Mouse (Mus musculus): Measurements from ENCODE around the gene Def8. TPM values are rescaled to one million over a fixed set of nuclear protein-coding genes. Genes with fewer than 3 reads are reported as not detected.
"Not testable (repeated sequence)": the region's sequence is repeated elsewhere in the genome, so short reads cannot be mapped to it uniquely, and the experiment has no call there.

The Def8 gene
- polyA plus RNA-seq, 1 experiment from 2014 or later, result 20.6 TPM

- Histone ChIP-seq H3K27ac (replicated peaks) (no peak overlapping the region), H3K9me3 (ENCODE audit: control insufficient read depth, low read length) (no peaks in the 10 kb centered on the region), H3K4me1 (replicated peaks; ENCODE audit: control insufficient read depth, insufficient read depth) (no peaks in the 10 kb centered on the region), H3K9ac (ENCODE audit: low read length) (no peak overlapping the region), H3K27me3 (ENCODE audit: control insufficient read depth, insufficient read depth, low read length) (peaks cover 18% of the 10 kb centered on the region), H3K4me3 (ENCODE audit: low read depth, low read length) (no peak overlapping the region), H3K36me3 (ENCODE audit: control insufficient read depth, insufficient read depth, low read length) (no peaks in the 10 kb centered on the region), H3K4me2 (replicated peaks; ENCODE audit: low read depth) (no peak overlapping the region)
- 0 out of 2 replicates have a peak, but pooled peaks have one; percentile 27 for ATAC-seq (ENCODE audit: low FRiP score, low TSS enrichment)
- TF ChIP-seq CTCF (IDR thresholded peaks at IDR 0.05; ENCODE audit: low read depth), result no peak
- no peak for TF ChIP-seq EP300 (optimal IDR thresholded peaks at IDR 0.05)
- 62% methylated on average over 8 of the region's 8 CpGs for WGBS
- DNase-seq (ENCODE audit: low spot score), result peak; percentile 58
Observed at GRCm38 (mm10) chr8:123410049-123410587, 13.2 kb upstream of the Def8 start.

- Histone ChIP-seq H3K9ac (ENCODE audit: low read length) (no peak overlapping the region), H3K27me3 (ENCODE audit: control insufficient read depth, insufficient read depth, low read length) (peaks cover 18% of the 10 kb centered on the region), H3K4me1 (replicated peaks; ENCODE audit: control insufficient read depth, insufficient read depth) (no peaks in the 10 kb centered on the region), H3K4me3 (ENCODE audit: low read depth, low read length) (peak overlapping the region; percentile 21; the same call in 1 of the 2 replicates), H3K27ac (replicated peaks) (no peak overlapping the region), H3K36me3 (ENCODE audit: control insufficient read depth, insufficient read depth, low read length) (no peaks in the 10 kb centered on the region), H3K9me3 (ENCODE audit: control insufficient read depth, low read length) (no peaks in the 10 kb centered on the region), H3K4me2 (replicated peaks; ENCODE audit: low read depth) (peak overlapping the region; percentile 40)
- 14% methylated on average over 11 of the region's 11 CpGs for WGBS
- TF ChIP-seq EP300 (optimal IDR thresholded peaks at IDR 0.05), result no peak
- no peak for TF ChIP-seq CTCF (IDR thresholded peaks at IDR 0.05; ENCODE audit: low read depth)
- ATAC-seq (ENCODE audit: low FRiP score, low TSS enrichment) (no peak), DNase-seq (ENCODE audit: low spot score) (no peak)
Observed at GRCm38 (mm10) chr8:123410788-123411187, 12.5 kb upstream of the Def8 start.

- Histone ChIP-seq H3K4me2 (replicated peaks; ENCODE audit: low read depth) (peak within 1 kb of the TSS; percentile 40), H3K27me3 (ENCODE audit: control insufficient read depth, insufficient read depth, low read length) (peaks cover 18% of the 10 kb centered on the region), H3K4me3 (ENCODE audit: low read depth, low read length) (peak within 1 kb of the TSS; percentile 21; the same call in 1 of the 2 replicates), H3K9me3 (ENCODE audit: control insufficient read depth, low read length) (no peaks in the 10 kb centered on the region), H3K9ac (ENCODE audit: low read length) (no peak within 1 kb of the TSS), H3K27ac (replicated peaks) (no peak within 1 kb of the TSS), H3K4me1 (replicated peaks; ENCODE audit: control insufficient read depth, insufficient read depth) (no peaks in the 10 kb centered on the region), H3K36me3 (ENCODE audit: control insufficient read depth, insufficient read depth, low read length) (no peaks in the 10 kb centered on the region)
- WGBS, result 0% methylated on average over 18 of the region's 29 CpGs
- peak; percentile 68 for DNase-seq (ENCODE audit: low spot score)
- ATAC-seq (ENCODE audit: low FRiP score, low TSS enrichment), result peak; percentile 57; the same call in 1 of the 2 replicates
- TF ChIP-seq EP300 (optimal IDR thresholded peaks at IDR 0.05), result no peak
- TF ChIP-seq CTCF (IDR thresholded peaks at IDR 0.05; ENCODE audit: low read depth), result no peak
Observed at GRCm38 (mm10) chr8:123411246-123411645, 12.1 kb upstream of the Def8 start, which contains the start of gene Tubb3. Gene Tubb3, plus strand, starts transcription at chr8:123411424.

GRCm38 (mm10) chr8:123411781-123412327, 11.5 kb upstream of the Def8 start:
- H3K4me1 ChIP-seq (replicated peaks; ENCODE audit: control insufficient read depth, insufficient read depth), result no peaks in the 10 kb centered on the region
- no peak overlapping the region for H3K27ac ChIP-seq (replicated peaks)
- DNase-seq (ENCODE audit: low spot score) (no peak), ATAC-seq (ENCODE audit: low FRiP score, low TSS enrichment) (no peak)
- 11% methylated on average over 16 of the region's 16 CpGs for WGBS
- H3K9ac ChIP-seq (ENCODE audit: low read length), result no peak overlapping the region
- H3K27me3 ChIP-seq (ENCODE audit: control insufficient read depth, insufficient read depth, low read length), result peaks cover 18% of the 10 kb centered on the region
- H3K36me3 ChIP-seq (ENCODE audit: control insufficient read depth, insufficient read depth, low read length), result no peaks in the 10 kb centered on the region
- peak overlapping the region; percentile 40 for H3K4me2 ChIP-seq (replicated peaks; ENCODE audit: low read depth)
- TF ChIP-seq EP300 (optimal IDR thresholded peaks at IDR 0.05), result no peak
- no peak for TF ChIP-seq CTCF (IDR thresholded peaks at IDR 0.05; ENCODE audit: low read depth)
- no peaks in the 10 kb centered on the region for H3K9me3 ChIP-seq (ENCODE audit: control insufficient read depth, low read length)
- H3K4me3 ChIP-seq (ENCODE audit: low read depth, low read length), result peak overlapping the region; percentile 21; the same call in 1 of the 2 replicates

GRCm38 (mm10) chr8:123412560-123413170, 10.7 kb upstream of the Def8 start:
- Histone ChIP-seq H3K27me3 (ENCODE audit: control insufficient read depth, insufficient read depth, low read length) (peaks cover 18% of the 10 kb centered on the region), H3K4me2 (replicated peaks; ENCODE audit: low read depth) (no peak overlapping the region), H3K27ac (replicated peaks) (no peak overlapping the region), H3K9me3 (ENCODE audit: control insufficient read depth, low read length) (no peaks in the 10 kb centered on the region), H3K36me3 (ENCODE audit: control insufficient read depth, insufficient read depth, low read length) (no peaks in the 10 kb centered on the region), H3K4me1 (replicated peaks; ENCODE audit: control insufficient read depth, insufficient read depth) (no peaks in the 10 kb centered on the region), H3K4me3 (ENCODE audit: low read depth, low read length) (no peak overlapping the region), H3K9ac (ENCODE audit: low read length) (no peak overlapping the region)
- ATAC-seq (ENCODE audit: low FRiP score, low TSS enrichment), result no peak
- 6% methylated on average over 12 of the region's 12 CpGs for WGBS
- no peak for TF ChIP-seq CTCF (IDR thresholded peaks at IDR 0.05; ENCODE audit: low read depth)
- no peak for TF ChIP-seq EP300 (optimal IDR thresholded peaks at IDR 0.05)
- no peak for DNase-seq (ENCODE audit: low spot score)

- no peaks in the 10 kb centered on the region for H3K4me1 ChIP-seq (replicated peaks; ENCODE audit: control insufficient read depth, insufficient read depth)
- no peak overlapping the region for H3K4me3 ChIP-seq (ENCODE audit: low read depth, low read length)
- H3K9me3 ChIP-seq (ENCODE audit: control insufficient read depth, low read length), result no peaks in the 10 kb centered on the region
- no peak overlapping the region for H3K4me2 ChIP-seq (replicated peaks; ENCODE audit: low read depth)
- no peak overlapping the region for H3K9ac ChIP-seq (ENCODE audit: low read length)
- peaks cover 18% of the 10 kb centered on the region for H3K27me3 ChIP-seq (ENCODE audit: control insufficient read depth, insufficient read depth, low read length)
- H3K36me3 ChIP-seq (ENCODE audit: control insufficient read depth, insufficient read depth, low read length), result no peaks in the 10 kb centered on the region
- 8% methylated on average over 9 of the region's 9 CpGs for WGBS
- DNase-seq (ENCODE audit: low spot score) (no peak), ATAC-seq (ENCODE audit: low FRiP score, low TSS enrichment) (no peak)
- no peak overlapping the region for H3K27ac ChIP-seq (replicated peaks)
- TF ChIP-seq EP300 (optimal IDR thresholded peaks at IDR 0.05) (no peak), CTCF (IDR thresholded peaks at IDR 0.05; ENCODE audit: low read depth) (no peak)
Observed at GRCm38 (mm10) chr8:123414255-123414654, 9.1 kb upstream of the Def8 start.

- H3K4me1 ChIP-seq (replicated peaks; ENCODE audit: control insufficient read depth, insufficient read depth); H3K27ac ChIP-seq (replicated peaks); H3K4me3 ChIP-seq (ENCODE audit: low read depth, low read length); ATAC-seq (ENCODE audit: low FRiP score, low TSS enrichment); DNase-seq (ENCODE audit: low spot score); H3K4me2 ChIP-seq (replicated peaks; ENCODE audit: low read depth); H3K36me3 ChIP-seq (ENCODE audit: control insufficient read depth, insufficient read depth, low read length); H3K9me3 ChIP-seq (ENCODE audit: control insufficient read depth, low read length); H3K9ac ChIP-seq (ENCODE audit: low read length): not testable (repeated sequence)
- WGBS, result 79% methylated on average over 5 of the region's 5 CpGs
- H3K27me3 ChIP-seq (ENCODE audit: control insufficient read depth, insufficient read depth, low read length), result peaks cover 15% of the 10 kb centered on the region
Observed at GRCm38 (mm10) chr8:123414997-123415696, 8.2 kb upstream of the Def8 start.

Data from stomach, postnatal 0 days (tissue).